Mouse (Mus musculus) CH12.LX (cell line): ENCODE results near the gene Smim13.
A peak's percentile ranks its signal among the peaks of the same experiment; 100 is the strongest.

Experiments
- CTCF ChIP-seq, 2 experiments: IDR thresholded peaks in 1 of 2; conservative IDR thresholded peaks in 1 of 2; 2 replicates each; pipeline ENCODE4 v1.5.1; 2011 to 2012; ENCODE audit warnings: low read depth in 2 of 2, low read length in 2 of 2, improper control_type of control experiment in 1 of 2, inconsistent platforms in 1 of 2, mild to moderate bottlenecking in 1 of 2, moderate library complexity in 1 of 2
- ELF1 ChIP-seq: IDR thresholded peaks from 2 replicates; pipeline ENCODE4 v1.6.1; 2014; ENCODE audit warnings: low read depth, mild to moderate bottlenecking, inconsistent platforms, low read length, improper control_type of control experiment
- EP300 ChIP-seq: IDR thresholded peaks from 2 replicates; pipeline ENCODE4 v1.6.1; 2011; ENCODE audit warnings: low read length, improper control_type of control experiment
- MAX ChIP-seq: IDR thresholded peaks from 2 replicates; pipeline ENCODE4 v1.6.1; 2011; ENCODE audit warnings: low read length, improper control_type of control experiment
- PAX5 ChIP-seq: IDR thresholded peaks from 2 replicates; pipeline ENCODE4 v1.6.1; 2012; ENCODE audit warnings: low read length, inconsistent platforms, mixed read lengths
- POLR2A ChIP-seq: IDR thresholded peaks from 2 replicates; pipeline ENCODE4 v1.6.1; 2011; ENCODE audit warnings: low read depth, mild to moderate bottlenecking, improper control_type of control experiment, low read length
- POLR2AphosphoS2 ChIP-seq: IDR thresholded peaks from 2 replicates; pipeline ENCODE4 v1.6.1; 2011; ENCODE audit warnings: low read depth, low read length, improper control_type of control experiment
- SMC3 ChIP-seq: IDR thresholded peaks from 2 replicates; pipeline ENCODE4 v1.6.1; 2011; ENCODE audit warnings: low read depth, low read length, improper control_type of control experiment
- TCF12 ChIP-seq: IDR thresholded peaks from 2 replicates; pipeline ENCODE4 v1.6.1; 2014; ENCODE audit warnings: low read depth, mild to moderate bottlenecking, inconsistent platforms, low read length, improper control_type of control experiment
- USF1 ChIP-seq: IDR thresholded peaks from 2 replicates; pipeline ENCODE4 v1.6.1; 2014; ENCODE audit warnings: low read depth, mild to moderate bottlenecking, inconsistent platforms, low read length, improper control_type of control experiment
- ZC3H11A ChIP-seq: IDR thresholded peaks from 2 replicates; pipeline ENCODE4 v1.6.1; 2012; ENCODE audit warnings: low read depth, mild to moderate bottlenecking, inconsistent platforms, low read length, improper control_type of control experiment

DNA sequence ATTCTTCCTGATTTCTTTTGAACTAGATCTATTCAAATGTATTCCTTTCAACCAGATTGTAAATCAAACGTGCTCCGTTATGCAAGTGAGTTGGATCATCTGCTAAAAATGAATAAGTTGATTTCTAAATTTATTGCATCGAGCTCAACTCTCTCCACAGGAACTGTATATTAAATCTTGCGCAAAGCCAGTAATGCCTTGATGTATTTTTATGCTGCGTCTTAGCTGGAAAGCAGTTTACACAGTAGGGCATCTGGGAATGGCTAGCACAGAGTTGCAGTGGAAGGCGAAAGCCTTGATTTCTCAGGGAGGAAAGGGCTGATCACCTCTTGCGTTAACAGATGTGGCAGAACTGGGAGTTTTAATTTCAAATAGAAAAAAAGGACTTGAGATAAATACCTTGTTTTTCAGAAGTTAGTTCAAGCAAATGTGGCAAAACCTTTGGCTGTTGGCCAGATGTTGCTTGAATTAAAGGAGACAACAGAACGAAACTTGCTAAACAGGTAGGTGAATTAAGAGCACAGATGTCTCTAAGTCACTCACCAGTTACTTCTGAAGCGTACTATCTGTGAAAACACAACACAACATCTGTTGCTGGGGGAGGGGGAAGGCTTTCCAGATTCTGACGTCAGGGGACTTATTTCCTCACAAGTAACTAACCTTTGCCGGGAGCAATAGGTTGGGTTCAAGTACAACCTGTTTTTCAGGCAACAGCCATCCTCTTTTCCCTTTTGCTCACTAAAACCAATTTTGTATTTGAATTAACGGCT, 708 bp upstream of the Smim13 start:
- TF ChIP-seq EP300 (peak; percentile 51; the same call in 1 of the 2 replicates), CTCF (conservative IDR thresholded peaks at IDR 0.05 in 1 of 2, IDR thresholded peaks at IDR 0.05 in 1 of 2; ENCODE audit: low read depth in 2 of 2, low read length in 2 of 2) (no peak), POLR2A (no peak), ELF1 (no peak), TCF12 (no peak), SMC3 (no peak), USF1 (no peak), PAX5 (no peak), POLR2AphosphoS2 (no peak), ZC3H11A (no peak), MAX (no peak)
